Mouse (Mus musculus): ENCODE results near the gene Itga9.

GRCm38 (mm10) chr9:118752376-118752775 lies 145.9 kb downstream of the Itga9 start:
- no peak for TF ChIP-seq MAX (IDR thresholded peaks at IDR 0.05; ENCODE audit: low read depth)
- TF ChIP-seq POLR2A (IDR thresholded peaks at IDR 0.05; ENCODE audit: insufficient read length, low read depth) = no peak
- TF ChIP-seq MYOD1 (IDR thresholded peaks at IDR 0.05; ENCODE audit: control insufficient read depth in 1 of 3, insufficient read length in 2 of 3, low read depth in 2 of 3) = no peak
- no peak for TF ChIP-seq MYOG (IDR thresholded peaks at IDR 0.05; ENCODE audit: control insufficient read depth in 1 of 3, insufficient read depth in 1 of 3, insufficient read length in 2 of 3, low read depth in 2 of 3)
- no peak for TF ChIP-seq CEBPB (IDR thresholded peaks at IDR 0.05; ENCODE audit: insufficient read depth, poor library complexity, severe bottlenecking)
- TF ChIP-seq USF1 (IDR thresholded peaks at IDR 0.05; ENCODE audit: low read depth) = no peak
- TF ChIP-seq SRF (IDR thresholded peaks at IDR 0.05; ENCODE audit: control insufficient read depth, insufficient read length, low read depth) = no peak
- no peak for TF ChIP-seq E2F4 (IDR thresholded peaks at IDR 0.05; ENCODE audit: insufficient read depth)
- TF ChIP-seq TCF12 (IDR thresholded peaks at IDR 0.05; ENCODE audit: insufficient read depth, poor library complexity, severe bottlenecking) = no peak
- TF ChIP-seq POLR2AphosphoS2 (IDR thresholded peaks at IDR 0.05; ENCODE audit: insufficient read length, low read depth) = no peak
- TF ChIP-seq TCF3 (IDR thresholded peaks at IDR 0.05; ENCODE audit: insufficient read length, low read depth) = no peak

Data from myocyte (in vitro differentiated cells).